Mouse (Mus musculus) brain, embryonic 14.5 days (tissue): ENCODE measurements around the gene Ccdc148. TPM values are rescaled to one million over a fixed set of nuclear protein-coding genes. Genes with fewer than 3 reads are reported as not detected.

Experiments
- DNase-seq: peaks from one replicate; pipeline ENCODE4 v3.0.0-alpha.2; 2011; ENCODE audit warnings: low read depth
- CTCF ChIP-seq: fragments of 200-500 bp; IDR thresholded peaks from 2 replicates; pipeline ENCODE4 v1.5.1; 2012; ENCODE audit warnings: inconsistent platforms, mild to moderate bottlenecking, moderate library complexity, borderline replicate concordance; ENCODE audit not compliant: insufficient read depth, insufficient read length; ENCODE audit errors: extremely low read depth
- POLR2A ChIP-seq: fragments of 200-500 bp; IDR thresholded peaks from 2 replicates; pipeline ENCODE4 v1.6.1; 2012; ENCODE audit warnings: mild to moderate bottlenecking, inconsistent platforms, borderline replicate concordance; ENCODE audit not compliant: poor library complexity, insufficient read depth, insufficient read length, severe bottlenecking; ENCODE audit errors: extremely low read depth
- polyA plus RNA-seq: library from polyadenylated mRNA; depleted of rRNA; stranded (reverse); fragments of >200 nt; gene quantifications from 2 replicates; pipeline ENCODE4 v1.2.3, GENCODE M21; 2012; rRNA removed

The Ccdc148 gene
- polyA plus RNA-seq, 1 experiment: 2.5 TPM

GRCm38 (mm10) chr2:58786177-58786576, 374.3 kb downstream of the Ccdc148 start:
- TF ChIP-seq POLR2A (no peak), CTCF (no peak)
- no peak for DNase-seq

GRCm38 (mm10) chr2:58783526-58783925, 377.0 kb downstream of the Ccdc148 start:
- no peak for TF ChIP-seq CTCF
- TF ChIP-seq POLR2A: no peak
- DNase-seq: peak; percentile 62

- TF ChIP-seq POLR2A (no peak), CTCF (no peak)
- DNase-seq: no peak
Observed at GRCm38 (mm10) chr2:58778986-58779495, 381.4 kb downstream of the Ccdc148 start.

- DNase-seq: peak; percentile 59
- TF ChIP-seq CTCF (no peak), POLR2A (no peak)
Observed at GRCm38 (mm10) chr2:58773833-58774232, 386.6 kb downstream of the Ccdc148 start.

Other genes with a start within 250 kb of the Ccdc148 start
- 45.6 and 58.0 TPM in 2 replicates for gene Pkp4, start 167 bp upstream of the Ccdc148 start, polyA plus RNA-seq